Mouse (Mus musculus): ENCODE data around the gene Rem1. TPM values are rescaled to one million over a fixed set of nuclear protein-coding genes. Genes with fewer than 3 reads are reported as not detected.
"Not testable (repeated sequence)": the region's sequence is repeated elsewhere in the genome, so short reads cannot be mapped to it uniquely, and the experiment has no call there.

Gene Rem1
- polyA plus RNA-seq, 1 experiment, result 0.48 TPM

DNA sequence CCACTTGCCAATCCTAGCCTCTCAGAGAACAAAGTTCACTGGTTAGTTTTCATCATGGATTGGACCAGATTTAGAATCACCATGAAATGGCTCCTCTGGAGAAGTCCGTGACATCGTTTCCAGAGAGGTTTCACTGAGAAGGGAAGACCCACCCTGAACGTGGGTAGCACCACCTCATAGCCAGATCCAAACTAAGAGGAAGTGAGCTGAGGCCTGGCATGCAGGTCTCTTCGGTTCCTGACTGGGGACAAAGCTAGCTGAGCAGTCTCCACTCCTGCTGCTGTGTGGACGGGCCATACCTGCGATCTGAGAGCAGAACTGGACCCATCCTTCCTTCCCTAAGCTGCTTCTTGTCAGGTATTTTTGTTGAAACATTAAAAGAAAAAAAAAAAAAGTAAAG, 34.4 kb downstream of the Rem1 start:
- no peak for DNase-seq (ENCODE audit: low read depth)
- TF ChIP-seq POLR2A (IDR thresholded peaks at IDR 0.05; ENCODE audit: borderline replicate concordance, extremely low read depth, insufficient read depth, insufficient read length, poor library complexity, severe bottlenecking) (no peak), CTCF (IDR thresholded peaks at IDR 0.05; ENCODE audit: borderline replicate concordance, extremely low read depth, insufficient read depth, insufficient read length) (no peak)

DNA sequence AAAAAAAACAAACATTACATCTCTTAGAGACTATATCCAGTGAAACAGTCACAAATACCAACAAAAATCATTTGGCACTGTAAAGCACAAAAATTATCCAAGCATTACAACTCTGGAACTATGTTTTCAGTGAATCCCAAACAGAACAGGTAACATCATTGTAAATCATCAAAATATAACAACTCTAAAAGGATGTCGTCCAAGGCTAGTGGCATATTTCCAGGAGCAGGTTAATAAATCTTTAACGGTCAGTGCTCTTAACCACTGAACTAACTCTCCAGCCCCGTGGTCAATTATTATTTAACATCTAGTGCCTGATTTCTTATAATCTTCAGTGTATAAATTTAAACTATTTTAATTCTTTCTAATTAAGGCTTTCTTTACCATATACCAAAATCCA, 39.4 kb downstream of the Rem1 start:
- DNase-seq (ENCODE audit: low read depth), result not testable (repeated sequence)

- TF ChIP-seq CTCF (IDR thresholded peaks at IDR 0.05; ENCODE audit: borderline replicate concordance, extremely low read depth, insufficient read depth, insufficient read length), result peak; percentile 97
- TF ChIP-seq POLR2A (IDR thresholded peaks at IDR 0.05; ENCODE audit: borderline replicate concordance, extremely low read depth, insufficient read depth, insufficient read length, poor library complexity, severe bottlenecking), result peak; percentile 86; the same call in 1 of the 2 replicates
These were observed 42.5 kb downstream of the Rem1 start, which contains the start of gene H13 for GRCm38 (mm10) chr2:152669256-152669638. TSS of gene H13 (plus strand) at chr2:152669461.

DNA sequence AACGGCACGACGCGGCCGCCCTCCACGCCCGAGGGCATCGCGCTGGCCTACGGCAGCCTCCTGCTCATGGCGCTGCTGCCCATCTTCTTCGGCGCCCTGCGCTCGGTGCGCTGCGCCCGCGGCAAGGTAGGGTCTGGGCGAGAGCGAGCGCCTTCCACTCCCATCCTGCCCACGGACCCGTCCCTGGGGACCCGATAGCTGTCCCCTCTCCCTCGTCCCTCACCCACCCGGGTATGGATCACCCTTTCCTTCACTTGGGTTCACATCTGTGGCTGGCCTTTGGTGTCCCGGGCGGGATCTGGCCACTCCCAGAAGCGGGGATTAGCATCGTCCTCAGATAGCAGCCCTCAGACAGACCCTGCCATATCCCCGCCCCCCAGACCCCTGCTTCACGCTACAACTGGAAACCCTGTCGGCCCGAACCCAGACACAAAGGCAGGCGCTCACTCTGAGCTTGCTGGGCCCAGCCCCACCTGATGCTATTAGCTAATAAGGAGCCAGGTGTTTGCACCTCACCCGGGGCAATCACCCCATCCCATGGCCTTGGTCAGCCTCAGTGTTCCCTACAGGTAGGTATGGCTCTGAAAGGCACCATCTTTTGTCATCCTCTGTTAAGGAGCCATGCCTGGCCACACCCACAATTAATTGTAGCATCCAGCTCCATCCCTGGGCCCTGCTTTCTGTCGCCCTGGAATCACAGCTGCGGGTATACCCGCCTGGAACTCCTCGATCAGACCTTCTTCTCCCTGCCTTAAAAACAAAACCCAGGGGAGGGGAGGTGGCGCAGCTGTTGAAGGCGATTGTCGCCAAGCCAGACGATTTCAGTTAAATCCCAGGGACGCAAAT, 43.1 kb downstream of the Rem1 start:
- DNase-seq (ENCODE audit: low read depth), result peak; percentile 80
- TF ChIP-seq POLR2A (IDR thresholded peaks at IDR 0.05; ENCODE audit: borderline replicate concordance, extremely low read depth, insufficient read depth, insufficient read length, poor library complexity, severe bottlenecking), result no peak
- TF ChIP-seq CTCF (IDR thresholded peaks at IDR 0.05; ENCODE audit: borderline replicate concordance, extremely low read depth, insufficient read depth, insufficient read length), result no peak

More at GRCm38 (mm10) chr2:152669256-152669638, 42.5 kb downstream of the Rem1 start, which contains the start of gene H13:
- DNase-seq (ENCODE audit: low read depth), result peak; percentile 98

DNA sequence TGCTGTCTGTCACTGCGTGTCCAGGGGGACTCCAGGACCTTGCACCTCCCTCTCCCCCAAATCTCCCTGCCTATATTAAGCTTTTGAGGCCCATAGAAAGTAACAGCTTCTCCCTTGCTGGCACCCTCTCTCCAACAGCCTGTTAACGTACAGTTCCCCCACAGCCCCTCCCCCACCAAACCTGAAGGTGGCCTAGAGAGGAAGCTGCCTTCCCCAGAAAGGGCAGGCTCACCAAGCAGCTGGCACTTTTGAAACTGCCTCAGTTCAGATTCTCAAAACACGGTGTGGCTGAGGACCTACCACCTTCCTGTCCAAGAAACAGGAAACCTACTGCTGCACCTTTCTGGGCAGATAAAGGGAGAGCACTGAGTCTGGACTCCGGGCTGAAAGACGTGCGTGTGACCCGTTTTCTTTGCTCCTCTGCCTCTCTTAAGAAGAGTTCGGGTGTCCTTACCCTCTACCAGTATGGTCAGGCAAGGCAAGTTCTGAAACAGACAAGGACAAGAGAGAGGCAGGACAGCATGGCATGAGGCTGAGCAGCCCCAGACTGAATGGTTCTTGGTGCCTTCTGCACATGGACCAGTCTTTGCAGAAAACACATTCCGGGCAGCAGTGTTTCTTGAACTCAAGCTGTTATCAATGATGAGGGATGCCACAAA, 44.4 kb downstream of the Rem1 start:
- DNase-seq (ENCODE audit: low read depth), result peak; percentile 52
- TF ChIP-seq POLR2A (IDR thresholded peaks at IDR 0.05; ENCODE audit: borderline replicate concordance, extremely low read depth, insufficient read depth, insufficient read length, poor library complexity, severe bottlenecking), result no peak
- no peak for TF ChIP-seq CTCF (IDR thresholded peaks at IDR 0.05; ENCODE audit: borderline replicate concordance, extremely low read depth, insufficient read depth, insufficient read length)

- TF ChIP-seq CTCF (IDR thresholded peaks at IDR 0.05; ENCODE audit: borderline replicate concordance, extremely low read depth, insufficient read depth, insufficient read length), result peak; percentile 57; the same call in 1 of the 2 replicates
- TF ChIP-seq POLR2A (IDR thresholded peaks at IDR 0.05; ENCODE audit: borderline replicate concordance, extremely low read depth, insufficient read depth, insufficient read length, poor library complexity, severe bottlenecking), result no peak
- peak; percentile 82 for DNase-seq (ENCODE audit: low read depth)
These were observed 44.9 kb downstream of the Rem1 start for GRCm38 (mm10) chr2:152671642-152671999.

- TF ChIP-seq POLR2A (IDR thresholded peaks at IDR 0.05; ENCODE audit: borderline replicate concordance, extremely low read depth, insufficient read depth, insufficient read length, poor library complexity, severe bottlenecking), result no peak
- DNase-seq (ENCODE audit: low read depth), result no peak
These were observed 45.4 kb downstream of the Rem1 start for GRCm38 (mm10) chr2:152672166-152672565.

GRCm38 (mm10) chr2:152674148-152674547, 47.4 kb downstream of the Rem1 start:
- no peak for DNase-seq (ENCODE audit: low read depth)
- TF ChIP-seq POLR2A (IDR thresholded peaks at IDR 0.05; ENCODE audit: borderline replicate concordance, extremely low read depth, insufficient read depth, insufficient read length, poor library complexity, severe bottlenecking), result no peak

- no peak for DNase-seq (ENCODE audit: low read depth)
- TF ChIP-seq CTCF (IDR thresholded peaks at IDR 0.05; ENCODE audit: borderline replicate concordance, extremely low read depth, insufficient read depth, insufficient read length), result no peak
- TF ChIP-seq POLR2A (IDR thresholded peaks at IDR 0.05; ENCODE audit: borderline replicate concordance, extremely low read depth, insufficient read depth, insufficient read length, poor library complexity, severe bottlenecking), result no peak
These were observed 48.6 kb downstream of the Rem1 start for GRCm38 (mm10) chr2:152675252-152675791.

DNA sequence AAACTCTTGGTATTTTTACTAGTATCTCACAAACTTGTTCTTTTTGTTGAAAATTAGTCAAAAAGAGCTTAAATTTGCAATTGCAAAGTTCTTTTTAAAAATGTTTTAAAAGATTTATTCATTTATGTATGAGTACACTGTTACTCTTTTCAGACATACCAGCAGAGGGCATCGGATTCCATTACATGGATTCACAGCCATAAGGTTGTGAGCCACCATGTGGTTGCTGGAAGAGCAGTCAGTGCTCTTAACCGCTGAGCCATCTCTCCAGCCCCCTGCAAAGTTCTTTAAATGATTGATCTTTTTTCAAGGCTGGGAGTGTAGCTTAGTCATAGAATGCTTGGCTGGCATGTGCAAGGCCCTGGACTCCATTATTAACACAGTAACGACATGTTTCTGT, 51.6 kb downstream of the Rem1 start:
- peak; percentile 84 for DNase-seq (ENCODE audit: low read depth)
- TF ChIP-seq POLR2A (IDR thresholded peaks at IDR 0.05; ENCODE audit: borderline replicate concordance, extremely low read depth, insufficient read depth, insufficient read length, poor library complexity, severe bottlenecking), result no peak
- peak; percentile 60; the same call in 1 of the 2 replicates for TF ChIP-seq CTCF (IDR thresholded peaks at IDR 0.05; ENCODE audit: borderline replicate concordance, extremely low read depth, insufficient read depth, insufficient read length)

DNA sequence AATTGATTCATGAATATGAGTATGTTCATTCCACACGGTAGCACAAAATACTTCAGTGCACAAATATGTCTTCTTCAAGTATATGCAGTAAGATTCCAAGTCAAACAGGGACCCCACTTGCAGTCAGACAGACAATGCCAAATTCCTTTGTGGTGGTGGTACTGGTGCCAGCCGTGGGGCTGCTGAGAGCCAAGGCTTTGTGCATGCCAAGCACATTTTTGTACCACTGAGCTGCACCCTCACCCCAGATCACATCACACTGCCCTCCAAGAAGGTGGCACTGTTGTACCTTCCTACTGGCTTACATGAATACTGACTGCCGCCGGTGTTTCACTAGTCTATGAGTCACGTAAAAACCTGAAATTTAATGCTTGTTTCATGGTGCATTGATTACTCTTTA, 52.2 kb downstream of the Rem1 start:
- DNase-seq (ENCODE audit: low read depth), result no peak
- no peak for TF ChIP-seq POLR2A (IDR thresholded peaks at IDR 0.05; ENCODE audit: borderline replicate concordance, extremely low read depth, insufficient read depth, insufficient read length, poor library complexity, severe bottlenecking)
- no peak for TF ChIP-seq CTCF (IDR thresholded peaks at IDR 0.05; ENCODE audit: borderline replicate concordance, extremely low read depth, insufficient read depth, insufficient read length)
